Mouse (Mus musculus) effector memory CD4-positive, alpha-beta T cell, adult 5 months (primary cell): ENCODE data around the gene Gm28041. TPM values are rescaled to one million over a fixed set of nuclear protein-coding genes. Genes with fewer than 3 reads are reported as not detected.

Source experiments
- polyA plus RNA-seq: library from polyadenylated mRNA; unstranded; fragments of 100-300 nt; shearing (Covaris generic); gene quantifications from one replicate; pipeline ENCODE4 v1.2.1, GENCODE M21; 2017

Gene Gm28041
- 0.96 TPM for polyA plus RNA-seq

GRCm38 (mm10) chr13:67375050-67375911, at the start of gene Gm28041, which contains the start of gene Zfp456:
Gm28041 (minus strand) TSS chr13:67375733.
Zfp456 (minus strand) TSS chr13:67375810.

GRCm38 (mm10) chr13:67421207-67421857, 45.8 kb upstream of the Gm28041 start, which contains the start of gene Zfp459:
Zfp459 (minus strand) TSS chr13:67421418.

GRCm38 (mm10) chr13:67399183-67399903, 23.8 kb upstream of the Gm28041 start, which contains the start of gene Zfp429:
Zfp429 (minus strand) TSS chr13:67399819.

GRCm38 (mm10) chr13:67360131-67360744, 15.3 kb downstream of the Gm28041 start, which contains the start of the genes Gm28044 and Zfp953:
Gm28044 (minus strand) TSS chr13:67360536.
Zfp953 (minus strand) TSS chr13:67360605.

GRCm38 (mm10) chr13:67332019-67332724, 43.4 kb downstream of the Gm28041 start, which contains the start of gene Zfp595:
Zfp595 (minus strand) TSS chr13:67332570.

GRCm38 (mm10) chr13:67305822-67306672, 69.5 kb downstream of the Gm28041 start, which contains the start of gene Zfp457:
Zfp457 (minus strand) TSS chr13:67306485.

Other genes with a start within 250 kb of the Gm28041 start
- gene Rsl1, start 202.6 kb downstream of the Gm28041 start, polyA plus RNA-seq: 9.1 TPM
- 1.3 TPM for gene Zfp455, start 181.2 kb downstream of the Gm28041 start, polyA plus RNA-seq
- 0.94 TPM for gene Zfp458, start 97.3 kb downstream of the Gm28041 start, polyA plus RNA-seq
- not detected for gene Zfp457, start 69.2 kb downstream of the Gm28041 start, polyA plus RNA-seq
- gene Zfp595, start 43.2 kb downstream of the Gm28041 start, polyA plus RNA-seq: 4.7 TPM
- gene Gm28044, start 15.2 kb downstream of the Gm28041 start, polyA plus RNA-seq: 2.0 TPM
- gene Zfp953, start 15.1 kb downstream of the Gm28041 start, polyA plus RNA-seq: 1.6 TPM
- 4.8 TPM for gene Zfp456, start 77 bp upstream of the Gm28041 start, polyA plus RNA-seq
- 16.2 TPM for gene Zfp429, start 24.1 kb upstream of the Gm28041 start, polyA plus RNA-seq
- gene Zfp459, start 45.7 kb upstream of the Gm28041 start, polyA plus RNA-seq: 1.8 TPM
- gene Zfp874a, start 75.9 kb upstream of the Gm28041 start, polyA plus RNA-seq: 31.3 TPM
- 16.6 TPM for gene Zfp874b, start 108.5 kb upstream of the Gm28041 start, polyA plus RNA-seq
- 12.5 TPM for gene Zfp58, start 124.8 kb upstream of the Gm28041 start, polyA plus RNA-seq
- not detected for gene Gm26965, start 150.4 kb upstream of the Gm28041 start, polyA plus RNA-seq
- 31.4 TPM for gene Zfp87, start 150.4 kb upstream of the Gm28041 start, polyA plus RNA-seq
- 12.4 TPM for gene Zfp748, start 178.1 kb upstream of the Gm28041 start, polyA plus RNA-seq
- 4.4 TPM for gene Zfp729b, start 234.0 kb upstream of the Gm28041 start, polyA plus RNA-seq